Mouse (Mus musculus): ENCODE measurements around the gene Lce1d.
"Not testable (repeated sequence)": the region's sequence is repeated elsewhere in the genome, so short reads cannot be mapped to it uniquely, and the experiment has no call there.

Lce1d gene

GRCm38 (mm10) chr3:92687110-92687509 lies at the start of gene Lce1d:
Gene Lce1d (minus strand): TSS chr3:92687210.
- no peak for DNase-seq (ENCODE audit: inconsistent ontology term)

GRCm38 (mm10) chr3:92722631-92723030 lies 35.6 kb upstream of the Lce1d start:
- no peak for DNase-seq (ENCODE audit: inconsistent ontology term)

GRCm38 (mm10) chr3:92720250-92720649 lies 33.2 kb upstream of the Lce1d start, which contains the start of gene Lce1f:
Gene Lce1f (minus strand): TSS chr3:92720350.
- DNase-seq (ENCODE audit: inconsistent ontology term), result no peak

- DNase-seq (ENCODE audit: inconsistent ontology term), result no peak
Observed at GRCm38 (mm10) chr3:92715122-92715521, 28.1 kb upstream of the Lce1d start.

GRCm38 (mm10) chr3:92708974-92709373 lies 22.0 kb upstream of the Lce1d start, which contains the start of gene Lce1e:
Gene Lce1e (minus strand): TSS chr3:92709074.
- no peak for DNase-seq (ENCODE audit: inconsistent ontology term)

- no peak for DNase-seq (ENCODE audit: inconsistent ontology term)
Observed at GRCm38 (mm10) chr3:92694613-92695012, 7.6 kb upstream of the Lce1d start.

GRCm38 (mm10) chr3:92691688-92692087 lies 4.7 kb upstream of the Lce1d start:
- peak; percentile 58 for DNase-seq (ENCODE audit: inconsistent ontology term)

GRCm38 (mm10) chr3:92689154-92689553 lies 2.1 kb upstream of the Lce1d start:
- DNase-seq (ENCODE audit: inconsistent ontology term), result not testable (repeated sequence)

GRCm38 (mm10) chr3:92678947-92679346 lies 8.1 kb downstream of the Lce1d start, which contains the start of gene Lce1c:
Gene Lce1c (plus strand): TSS chr3:92679247.
- no peak for DNase-seq (ENCODE audit: inconsistent ontology term)

GRCm38 (mm10) chr3:92670215-92670614 lies 16.8 kb downstream of the Lce1d start, which contains the start of gene Lce1a2:
Gene Lce1a2 (minus strand): TSS chr3:92670315.
- no peak for DNase-seq (ENCODE audit: inconsistent ontology term)

GRCm38 (mm10) chr3:92656826-92657225 lies 30.2 kb downstream of the Lce1d start, which contains the start of gene Lce1b:
Gene Lce1b (minus strand): TSS chr3:92656926.
- no peak for DNase-seq (ENCODE audit: inconsistent ontology term)

GRCm38 (mm10) chr3:92648207-92648606 lies 38.8 kb downstream of the Lce1d start, which contains the start of gene Lce1a1:
Gene Lce1a1 (minus strand): TSS chr3:92648307.
- DNase-seq (ENCODE audit: inconsistent ontology term), result no peak

GRCm38 (mm10) chr3:92639854-92640253 lies 47.2 kb downstream of the Lce1d start:
- no peak for DNase-seq (ENCODE audit: inconsistent ontology term)

GRCm38 (mm10) chr3:92638653-92638991 lies 48.4 kb downstream of the Lce1d start:
- no peak for DNase-seq (ENCODE audit: inconsistent ontology term)

- no peak for DNase-seq (ENCODE audit: inconsistent ontology term)
Observed at GRCm38 (mm10) chr3:92637745-92638652, 49.0 kb downstream of the Lce1d start.
